Mouse (Mus musculus) MEL-GATA-1-ER (cell line): ENCODE measurements around the gene Tcf19.
"Not testable (repeated sequence)": the region's sequence is repeated elsewhere in the genome, so short reads cannot be mapped to it uniquely, and the experiment has no call there.

Experiments
- DNase-seq: peaks from one replicate; pipeline ENCODE4 v3.0.0-alpha.2; 2012; ENCODE audit warnings: low read depth; ENCODE audit errors: extremely low read depth

Gene Tcf19

GRCm38 (mm10) chr17:35532901-35533300 is 16.3 kb upstream of the Tcf19 start, which contains the start of gene Psors1c2:
Gene Psors1c2, plus strand, starts transcription at chr17:35533201.
- DNase-seq: no peak

- no peak for DNase-seq
These were observed 15.7 kb upstream of the Tcf19 start for GRCm38 (mm10) chr17:35532360-35532759.

GRCm38 (mm10) chr17:35526644-35527043 is 10.0 kb upstream of the Tcf19 start:
- no peak for DNase-seq

- no peak for DNase-seq
These were observed 7.7 kb upstream of the Tcf19 start for GRCm38 (mm10) chr17:35524354-35524753.

- DNase-seq: peak; percentile 22
These were observed 902 bp upstream of the Tcf19 start for GRCm38 (mm10) chr17:35517526-35517925.

- peak; percentile 23 for DNase-seq
These were observed 548 bp downstream of the Tcf19 start for GRCm38 (mm10) chr17:35515911-35516640.

GRCm38 (mm10) chr17:35514756-35515155 is 1.9 kb downstream of the Tcf19 start:
- no peak for DNase-seq

- peak; percentile 39 for DNase-seq
These were observed 2.7 kb downstream of the Tcf19 start for GRCm38 (mm10) chr17:35513886-35514285.

GRCm38 (mm10) chr17:35512916-35513626 is 3.6 kb downstream of the Tcf19 start:
- peak; percentile 10 for DNase-seq

- DNase-seq: no peak
These were observed 7.3 kb downstream of the Tcf19 start for GRCm38 (mm10) chr17:35509284-35509683.

GRCm38 (mm10) chr17:35508279-35508678 is 8.3 kb downstream of the Tcf19 start:
- DNase-seq: not testable (repeated sequence)

GRCm38 (mm10) chr17:35507556-35508260 is 8.9 kb downstream of the Tcf19 start:
- no peak for DNase-seq

GRCm38 (mm10) chr17:35506881-35507280 is 9.7 kb downstream of the Tcf19 start:
- no peak for DNase-seq

- DNase-seq: no peak
These were observed 10.8 kb downstream of the Tcf19 start, which contains the start of gene Pou5f1 for GRCm38 (mm10) chr17:35505776-35506175. Gene Pou5f1, plus strand, starts transcription at chr17:35506018.

GRCm38 (mm10) chr17:35504628-35505481 is 11.8 kb downstream of the Tcf19 start:
- DNase-seq: no peak

- no peak for DNase-seq
These were observed 12.8 kb downstream of the Tcf19 start for GRCm38 (mm10) chr17:35503849-35504248.

- DNase-seq: no peak
These were observed 13.9 kb downstream of the Tcf19 start for GRCm38 (mm10) chr17:35502762-35503161.

- DNase-seq: no peak
These were observed 14.4 kb downstream of the Tcf19 start for GRCm38 (mm10) chr17:35502226-35502625.

GRCm38 (mm10) chr17:35497124-35497523 is 19.5 kb downstream of the Tcf19 start:
- no peak for DNase-seq

GRCm38 (mm10) chr17:35490320-35490719 is 26.3 kb downstream of the Tcf19 start:
- no peak for DNase-seq

- DNase-seq: no peak
These were observed 28.6 kb downstream of the Tcf19 start for GRCm38 (mm10) chr17:35488041-35488440.
